Mouse (Mus musculus): ENCODE results near the gene Mlph.

Gene Mlph

DNA sequence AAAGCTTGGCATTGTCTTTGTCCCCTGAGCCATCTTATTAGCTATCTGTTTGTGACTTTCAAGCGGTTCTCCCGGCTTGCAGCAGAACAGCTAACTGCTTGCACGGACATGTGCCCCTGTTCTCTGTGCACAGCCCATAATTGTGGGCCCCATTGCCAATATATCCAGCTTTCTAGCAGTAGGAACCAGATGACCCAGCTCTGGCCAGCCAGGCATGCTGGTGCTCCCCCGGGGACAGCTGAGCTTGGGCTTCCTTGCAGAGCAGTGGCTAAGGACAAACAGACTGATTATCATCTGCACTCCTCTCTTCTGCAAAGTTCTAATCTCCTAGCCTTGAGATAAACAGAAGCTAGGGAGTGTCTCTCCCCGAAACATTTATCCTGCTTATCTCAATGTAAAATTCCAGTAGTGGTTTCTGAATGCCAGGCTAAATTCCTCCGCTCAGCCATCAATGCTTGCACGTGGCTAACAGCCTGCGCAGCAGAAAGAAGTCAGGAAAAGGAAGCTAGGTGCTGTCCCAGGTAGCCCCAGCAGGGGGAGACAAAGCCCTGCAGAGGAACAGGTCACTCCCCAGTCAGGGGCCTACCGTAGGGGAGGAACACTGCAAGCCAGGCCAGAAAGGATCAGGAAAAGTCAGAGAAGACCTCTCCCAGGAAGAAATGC, 58.2 kb downstream of the Mlph start:
- DNase-seq: peak; percentile 75

DNA sequence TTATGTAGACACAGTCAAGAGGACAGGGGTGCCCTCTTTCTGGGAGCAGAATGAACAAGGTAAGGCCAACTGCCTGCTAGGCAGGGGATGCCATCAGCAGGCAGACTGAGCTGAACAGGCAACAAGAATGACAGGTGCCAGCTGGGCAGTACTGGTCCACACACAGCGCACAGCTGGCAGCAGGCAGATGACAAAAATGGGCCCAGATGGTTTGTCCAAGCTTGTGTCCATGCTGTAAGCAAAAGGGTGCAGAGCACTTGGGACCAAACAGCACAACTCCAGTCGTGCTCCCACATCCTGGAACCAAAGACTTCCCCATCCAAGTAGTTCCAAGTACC, 58.7 kb downstream of the Mlph start:
- no peak for DNase-seq

- peak; percentile 15 for DNase-seq
These were observed 60.2 kb downstream of the Mlph start for GRCm38 (mm10) chr1:90974906-90975649.

- DNase-seq: no peak
These were observed 61.1 kb downstream of the Mlph start for GRCm38 (mm10) chr1:90975960-90976359.

DNA sequence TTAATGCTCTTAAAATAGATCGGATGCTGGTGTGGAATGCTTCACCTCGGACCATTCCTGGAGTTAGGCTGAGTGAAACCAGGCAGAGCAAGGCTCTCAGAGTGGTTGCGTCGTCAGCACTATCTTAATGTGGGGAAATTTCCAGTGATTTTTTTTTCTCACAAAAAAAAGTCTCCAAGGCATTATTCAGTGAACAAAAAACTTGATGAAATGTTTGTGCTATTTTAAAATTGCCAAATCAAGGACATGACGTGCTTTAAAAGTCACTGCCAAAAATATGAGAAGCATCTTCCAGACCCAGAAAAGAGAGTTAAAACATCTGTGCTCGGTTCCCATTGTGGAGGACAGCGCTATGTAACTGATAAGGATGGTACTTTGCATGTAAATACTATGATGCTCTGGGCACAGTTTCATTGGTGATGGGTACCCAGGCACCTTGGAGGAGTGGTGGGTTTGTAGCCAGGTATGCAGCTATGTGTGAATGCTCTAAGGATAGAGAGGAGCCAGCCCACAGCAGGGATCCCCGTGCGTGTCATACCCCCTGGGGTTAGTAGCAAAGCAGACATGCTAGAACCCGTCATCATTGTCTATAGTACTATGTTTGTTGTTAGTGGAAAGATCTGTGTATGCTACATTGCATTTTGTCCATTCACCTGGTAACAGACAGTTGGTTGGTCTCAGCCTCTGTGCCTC, 65.9 kb downstream of the Mlph start:
- DNase-seq: no peak

DNA sequence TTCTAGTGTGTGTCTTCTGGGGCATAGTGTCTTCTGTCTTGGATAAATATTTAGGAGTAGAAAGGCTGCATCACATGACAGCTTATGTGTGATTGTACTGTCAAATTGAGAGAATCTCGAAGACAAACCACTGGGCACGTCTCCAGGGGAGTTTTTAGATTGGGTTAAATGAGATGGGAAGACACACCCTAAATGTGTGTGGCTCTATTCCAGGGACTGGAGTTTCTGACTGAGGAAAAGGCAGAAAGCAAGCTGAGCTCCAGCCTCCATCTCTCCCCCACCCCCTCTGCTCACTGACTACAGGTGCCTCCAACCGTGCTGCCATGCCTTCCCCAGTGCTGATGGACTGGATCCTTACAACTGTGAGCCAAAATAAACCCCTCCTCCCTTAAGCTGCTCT, 66.5 kb downstream of the Mlph start:
- DNase-seq: no peak

DNA sequence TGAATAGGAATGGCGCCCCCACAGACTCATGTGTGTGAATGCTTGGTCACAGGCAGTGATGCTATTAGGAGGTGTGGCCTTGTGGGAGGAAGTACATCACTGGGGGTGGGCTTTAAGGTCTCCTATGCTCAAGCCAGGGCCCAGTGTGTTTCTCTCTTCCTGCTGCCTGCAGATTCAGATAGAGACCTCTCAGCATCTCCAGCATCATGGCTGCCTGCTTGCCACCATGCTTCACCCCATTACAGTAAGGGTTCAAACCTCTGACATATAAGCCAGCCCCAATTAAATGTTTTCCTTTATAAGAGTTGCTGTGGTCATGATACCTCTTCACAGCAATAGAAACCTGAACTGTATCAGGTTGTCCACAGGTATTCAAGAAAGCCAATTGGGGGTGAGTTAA, 81.0 kb downstream of the Mlph start:
- DNase-seq: no peak

DNA sequence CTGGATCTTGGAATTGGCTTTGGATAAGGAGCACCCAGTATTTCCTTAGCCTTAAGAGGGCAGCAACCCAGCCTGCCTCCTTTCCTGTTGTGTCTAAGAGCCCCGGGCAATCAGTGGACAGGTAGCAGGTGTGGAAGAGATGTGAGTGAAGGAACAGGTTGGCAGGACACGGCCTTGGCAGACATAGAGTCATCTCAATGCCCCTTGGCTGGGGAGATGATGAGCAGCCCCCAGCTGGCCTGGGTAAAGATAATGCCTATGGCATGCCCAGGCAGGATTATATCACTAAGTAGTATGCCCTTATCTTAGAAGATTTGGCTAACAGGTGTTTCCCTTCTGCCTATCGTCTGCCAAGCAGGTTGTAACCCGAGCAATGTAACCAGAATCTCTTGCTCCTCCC, 82.3 kb downstream of the Mlph start:
- DNase-seq: no peak

DNA sequence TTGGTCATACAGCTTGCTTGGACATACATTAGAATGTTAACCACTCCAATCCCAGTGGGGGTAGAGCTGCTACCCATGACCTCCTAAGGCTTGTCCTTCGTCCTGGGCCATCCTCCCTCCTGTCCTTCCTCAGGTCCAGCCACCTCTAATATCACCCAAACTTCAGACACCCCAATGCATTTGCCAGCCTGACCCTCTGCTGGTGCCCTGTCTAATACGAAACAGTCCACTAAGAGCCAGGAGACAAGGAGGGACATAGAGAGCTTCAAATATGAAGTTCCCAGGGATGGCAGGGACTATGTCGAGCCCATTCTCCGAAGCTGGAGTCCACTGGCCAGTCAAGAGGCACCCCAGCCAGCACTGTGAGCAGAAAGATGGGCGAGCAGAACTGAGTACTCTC, 82.8 kb downstream of the Mlph start:
- no peak for DNase-seq

DNA sequence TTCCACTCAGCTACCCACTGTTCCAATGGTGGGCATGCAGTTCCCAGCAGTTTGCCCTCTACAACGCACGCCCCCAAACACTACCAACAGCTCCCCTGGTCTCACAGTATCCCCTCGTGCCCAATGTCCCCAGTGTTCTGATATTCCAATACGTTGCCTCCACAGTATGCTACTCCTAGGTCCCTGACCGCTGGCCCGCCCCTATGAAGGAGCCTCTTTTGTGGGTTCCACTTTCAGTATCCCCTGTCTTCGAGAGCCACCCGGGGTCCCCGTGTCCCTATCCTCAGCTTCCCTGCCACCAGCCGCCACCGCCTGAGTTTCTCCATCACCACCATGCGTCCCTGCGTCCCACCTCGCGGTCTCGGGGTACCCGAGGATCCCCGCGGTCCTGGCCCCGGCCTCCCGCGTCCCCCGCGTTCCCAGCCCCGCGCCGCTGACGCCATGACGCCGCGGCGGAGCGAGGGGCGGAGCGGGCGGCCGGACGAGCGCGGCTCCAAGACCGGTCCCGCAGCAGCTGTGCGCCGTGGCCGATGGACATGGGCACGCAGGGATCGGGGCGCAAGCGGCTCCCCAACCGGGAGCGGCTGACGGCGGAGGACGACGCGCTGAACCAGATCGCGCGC, 83.5 kb downstream of the Mlph start, which contains the start of gene Lrrfip1:
Gene Lrrfip1 (plus strand): TSS at position 470 of the 623 bp plus-strand sequence.
- DNase-seq: peak; percentile 24

DNA sequence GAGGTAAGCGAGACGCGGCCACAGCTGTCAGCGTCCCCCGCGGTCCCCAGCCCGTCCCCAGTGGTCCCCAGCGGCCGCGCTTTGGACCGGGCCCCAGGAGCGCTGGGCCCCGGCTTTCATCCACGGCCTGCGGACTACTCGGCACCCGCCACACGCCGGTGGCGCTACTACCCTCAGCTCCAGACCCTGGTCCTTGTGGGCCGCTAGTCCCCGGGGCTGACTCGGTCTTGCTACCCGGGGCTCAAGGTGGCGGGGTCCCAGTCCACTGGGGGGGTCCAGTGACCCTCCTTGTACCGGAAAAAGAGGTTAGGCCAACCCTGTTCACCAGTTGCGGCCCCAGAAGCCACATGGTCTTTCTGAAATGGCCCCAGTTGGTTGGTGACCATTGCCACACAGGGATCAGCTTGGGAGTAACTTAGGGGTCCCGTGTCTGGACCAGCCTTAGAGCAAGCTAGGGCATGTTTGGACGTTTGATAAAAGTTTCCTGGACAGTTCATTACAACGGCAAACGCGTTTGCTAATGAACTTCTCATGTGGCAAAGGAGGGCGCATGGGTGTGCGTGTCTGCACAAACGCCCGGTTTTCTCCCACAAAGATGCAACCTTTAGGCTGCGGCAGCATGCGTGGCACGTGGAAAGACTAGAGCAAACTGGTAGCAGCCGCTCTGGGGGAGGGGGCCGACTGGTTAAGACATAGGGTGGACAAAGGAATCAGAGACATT, 84.2 kb downstream of the Mlph start:
- DNase-seq: no peak

DNA sequence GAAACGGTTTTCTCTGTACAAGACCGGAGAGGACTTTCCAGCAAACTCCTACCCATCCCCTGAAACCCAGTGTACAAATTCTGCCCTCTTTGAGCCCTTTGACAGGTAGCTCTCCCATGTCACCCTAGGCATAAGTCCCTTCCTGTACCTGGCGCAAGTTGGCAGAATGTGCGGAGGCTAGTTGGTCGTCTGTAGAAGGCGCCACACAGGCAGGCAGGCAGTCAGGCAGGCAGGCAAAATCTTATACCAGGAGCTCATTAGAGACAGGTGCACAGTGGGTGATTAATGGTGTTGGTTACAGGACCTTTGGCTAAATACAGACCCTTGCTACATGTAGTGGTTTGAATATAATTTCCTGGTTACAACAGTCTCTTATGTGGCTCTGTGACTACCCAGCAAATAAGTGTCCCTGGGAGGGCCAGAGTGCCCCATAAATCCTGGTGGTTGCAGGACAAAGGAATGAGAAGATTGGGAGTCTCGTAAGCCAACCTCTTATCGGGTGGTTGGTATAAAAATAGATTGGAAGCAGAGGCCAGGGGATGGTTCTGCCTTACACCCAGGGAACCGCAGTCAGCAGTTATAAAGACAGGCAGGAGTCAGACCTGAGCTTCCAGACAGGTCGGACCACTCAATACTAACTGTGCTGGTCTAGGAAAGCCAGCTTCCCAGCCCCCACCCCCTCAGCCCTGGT, 85.2 kb downstream of the Mlph start:
- no peak for DNase-seq

Data from cerebellum, adult 11-12 months (tissue).